Mouse (Mus musculus): ENCODE data around the gene A730061H03Rik. TPM values are rescaled to one million over a fixed set of nuclear protein-coding genes. Genes with fewer than 3 reads are reported as not detected.

Gene A730061H03Rik
- polyA plus RNA-seq, 1 experiment, result not detected

GRCm38 (mm10) chr14:55592226-55592625 is 32.0 kb upstream of the A730061H03Rik start:
- no peak overlapping the region for H3K27ac ChIP-seq (ENCODE audit: insufficient read depth, low read length)
- TF ChIP-seq POLR2A (IDR thresholded peaks at IDR 0.05; ENCODE audit: low read depth, low read length), result no peak
- no peak for TF ChIP-seq CTCF (IDR thresholded peaks at IDR 0.05; ENCODE audit: borderline replicate concordance, insufficient read depth, low read length)
- H3K4me3 ChIP-seq (ENCODE audit: insufficient read depth, low read length), result peak overlapping the region; percentile 78
- H3K4me1 ChIP-seq (ENCODE audit: control insufficient read depth, insufficient read depth, low read length), result 0 out of 2 replicates have a peak, but pooled peaks cover 4% of the 10 kb centered on the region

DNA sequence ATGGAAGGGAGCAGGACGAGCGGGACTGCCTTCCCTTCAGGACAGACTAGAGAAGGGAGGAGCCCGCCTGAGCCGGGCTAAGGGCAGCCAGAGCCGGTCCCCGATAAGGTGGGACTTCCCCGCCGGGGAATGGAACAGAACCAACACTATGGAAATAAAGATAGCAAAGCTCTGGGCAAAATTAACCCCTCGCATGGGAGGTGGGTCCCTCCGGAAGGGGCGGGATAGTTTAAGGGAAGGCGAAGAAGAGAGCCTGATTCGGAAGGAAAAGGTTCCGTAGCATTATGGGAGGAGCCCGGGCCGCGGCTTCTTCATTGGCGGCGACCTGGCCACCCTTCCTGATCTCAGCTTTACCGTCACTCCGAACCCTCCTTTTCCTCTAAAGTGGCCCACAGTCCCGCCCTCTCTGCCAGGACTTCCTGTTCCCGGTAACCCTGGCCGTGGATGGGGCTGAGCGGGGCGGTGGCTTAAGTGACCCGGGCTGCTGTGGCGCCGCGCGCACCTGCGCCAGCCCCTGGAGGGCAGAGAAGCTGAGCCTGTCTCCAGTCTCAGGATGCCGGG is 31.2 kb upstream of the A730061H03Rik start, which contains the start of gene Rnf31:
Gene Rnf31, plus strand, starts transcription at position 378 of the 561 bp plus-strand sequence.
- Histone ChIP-seq H3K4me3 (ENCODE audit: insufficient read depth, low read length) (peak within 1 kb of the TSS; percentile 96), H3K27ac (ENCODE audit: insufficient read depth, low read length) (peak within 1 kb of the TSS; percentile 92), H3K4me1 (ENCODE audit: control insufficient read depth, insufficient read depth, low read length) (0 out of 2 replicates have a peak, but pooled peaks cover 4% of the 10 kb centered on the region)
- TF ChIP-seq CTCF (IDR thresholded peaks at IDR 0.05; ENCODE audit: borderline replicate concordance, insufficient read depth, low read length), result no peak
- peak; percentile 71 for TF ChIP-seq POLR2A (IDR thresholded peaks at IDR 0.05; ENCODE audit: low read depth, low read length)

DNA sequence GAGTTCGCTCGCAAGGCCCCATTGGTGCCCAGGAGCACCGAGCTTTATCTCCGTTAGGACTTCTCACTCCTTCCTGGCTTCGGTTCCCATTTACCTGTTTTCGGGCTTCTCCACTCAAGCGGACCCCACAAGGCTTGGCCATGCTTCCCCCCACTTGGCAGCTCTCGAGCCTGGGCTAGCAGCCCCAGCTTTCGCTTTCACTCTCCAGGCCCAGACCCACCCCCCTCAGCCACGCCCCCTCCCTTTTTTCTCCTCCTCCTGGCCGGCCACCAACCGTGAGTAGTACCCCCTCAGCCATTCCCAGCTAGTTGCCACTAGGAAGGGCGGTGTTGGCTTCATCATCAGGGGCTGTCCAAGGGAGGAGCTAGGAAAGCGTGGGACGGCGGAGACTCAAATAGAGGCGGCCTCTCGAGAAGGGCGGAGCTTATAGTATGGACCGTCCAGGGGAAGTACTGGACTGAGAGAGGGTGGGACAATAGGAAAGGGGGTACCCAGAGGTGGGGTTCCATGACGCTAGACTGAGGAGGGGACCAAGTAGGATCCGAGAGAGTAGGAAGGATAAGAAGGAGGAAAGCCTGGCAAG is 30.6 kb upstream of the A730061H03Rik start, which contains the start of gene Psme2:
Gene Psme2, minus strand, starts transcription at position 366 of the 583 bp plus-strand sequence.
- TF ChIP-seq CTCF (IDR thresholded peaks at IDR 0.05; ENCODE audit: borderline replicate concordance, insufficient read depth, low read length), result no peak
- TF ChIP-seq POLR2A (IDR thresholded peaks at IDR 0.05; ENCODE audit: low read depth, low read length), result peak; percentile 83
- 0 out of 2 replicates have a peak, but pooled peaks cover 4% of the 10 kb centered on the region for H3K4me1 ChIP-seq (ENCODE audit: control insufficient read depth, insufficient read depth, low read length)
- H3K27ac ChIP-seq (ENCODE audit: insufficient read depth, low read length), result peak within 1 kb of the TSS; percentile 92
- peak within 1 kb of the TSS; percentile 96 for H3K4me3 ChIP-seq (ENCODE audit: insufficient read depth, low read length)

DNA sequence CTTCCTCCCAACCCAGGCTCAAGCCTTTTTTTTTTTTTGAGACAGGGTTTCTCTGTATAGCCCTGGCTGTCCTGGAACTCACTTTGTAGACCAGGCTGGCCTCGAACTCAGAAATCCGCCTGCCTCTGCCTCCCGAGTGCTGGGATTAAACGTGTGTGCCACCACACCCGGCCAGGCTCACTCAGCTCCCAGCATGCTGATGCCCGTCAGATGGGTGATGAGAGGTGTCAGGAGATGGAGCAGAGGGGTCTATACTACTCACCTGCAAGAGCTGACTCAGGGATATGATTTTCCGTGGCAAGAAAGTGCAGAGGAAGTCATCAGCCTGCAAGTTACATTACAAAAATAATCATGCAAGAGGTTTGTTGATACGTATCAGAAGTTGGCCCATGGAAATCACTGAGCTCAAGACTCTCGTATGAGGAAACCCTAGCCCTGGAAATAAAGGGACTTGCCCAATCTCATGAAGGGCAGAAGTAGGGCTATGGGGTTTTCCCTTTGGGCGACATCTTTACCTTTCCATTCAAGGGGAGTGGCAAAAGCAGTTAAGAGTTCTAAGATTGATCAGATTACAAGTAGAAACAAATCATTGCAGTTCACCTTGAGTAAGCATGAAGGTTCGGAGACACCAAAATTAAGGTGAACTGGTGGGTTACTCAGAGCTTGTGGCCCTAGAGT is 29.7 kb upstream of the A730061H03Rik start:
- Histone ChIP-seq H3K27ac (ENCODE audit: insufficient read depth, low read length) (0 out of 2 replicates have a peak overlapping the region, but pooled peaks have one; percentile 32), H3K4me3 (ENCODE audit: insufficient read depth, low read length) (peak overlapping the region; percentile 96), H3K4me1 (ENCODE audit: control insufficient read depth, insufficient read depth, low read length) (0 out of 2 replicates have a peak, but pooled peaks cover 4% of the 10 kb centered on the region)
- no peak for TF ChIP-seq CTCF (IDR thresholded peaks at IDR 0.05; ENCODE audit: borderline replicate concordance, insufficient read depth, low read length)
- TF ChIP-seq POLR2A (IDR thresholded peaks at IDR 0.05; ENCODE audit: low read depth, low read length), result no peak

- no peak overlapping the region for H3K4me3 ChIP-seq (ENCODE audit: insufficient read depth, low read length)
- 0 out of 2 replicates have a peak, but pooled peaks cover 4% of the 10 kb centered on the region for H3K4me1 ChIP-seq (ENCODE audit: control insufficient read depth, insufficient read depth, low read length)
- TF ChIP-seq CTCF (IDR thresholded peaks at IDR 0.05; ENCODE audit: borderline replicate concordance, insufficient read depth, low read length) (no peak), POLR2A (IDR thresholded peaks at IDR 0.05; ENCODE audit: low read depth, low read length) (no peak)
- H3K27ac ChIP-seq (ENCODE audit: insufficient read depth, low read length), result no peak overlapping the region
These were observed 29.1 kb upstream of the A730061H03Rik start for GRCm38 (mm10) chr14:55589271-55589670.

DNA sequence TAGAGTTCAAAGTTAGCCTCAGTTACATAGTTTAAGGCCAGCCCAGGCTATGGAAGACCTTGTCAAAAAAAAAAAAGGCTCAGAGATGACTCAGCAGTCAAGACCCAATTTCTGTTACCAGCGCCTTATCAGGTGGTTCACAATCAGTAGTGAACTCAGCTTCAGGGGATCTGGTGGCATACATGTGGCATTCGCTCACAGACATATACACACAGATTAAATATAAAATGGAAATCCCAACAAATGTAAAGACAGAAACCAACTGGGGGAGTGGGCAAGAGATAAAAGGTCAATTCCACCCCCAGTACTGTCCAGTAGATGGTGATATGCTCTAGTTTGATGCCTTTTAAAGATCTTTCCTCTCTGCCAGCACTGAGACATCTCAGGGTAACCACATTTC is 25.9 kb upstream of the A730061H03Rik start:
- H3K4me3 ChIP-seq (ENCODE audit: insufficient read depth, low read length), result no peak overlapping the region
- H3K4me1 ChIP-seq (ENCODE audit: control insufficient read depth, insufficient read depth, low read length), result 0 out of 2 replicates have a peak, but pooled peaks cover 4% of the 10 kb centered on the region
- no peak overlapping the region for H3K27ac ChIP-seq (ENCODE audit: insufficient read depth, low read length)
- TF ChIP-seq POLR2A (IDR thresholded peaks at IDR 0.05; ENCODE audit: low read depth, low read length) (no peak), CTCF (IDR thresholded peaks at IDR 0.05; ENCODE audit: borderline replicate concordance, insufficient read depth, low read length) (no peak)

- H3K27ac ChIP-seq (ENCODE audit: insufficient read depth, low read length), result no peak overlapping the region
- TF ChIP-seq CTCF (IDR thresholded peaks at IDR 0.05; ENCODE audit: borderline replicate concordance, insufficient read depth, low read length) (no peak), POLR2A (IDR thresholded peaks at IDR 0.05; ENCODE audit: low read depth, low read length) (no peak)
- 0 out of 2 replicates have a peak, but pooled peaks cover 4% of the 10 kb centered on the region for H3K4me1 ChIP-seq (ENCODE audit: control insufficient read depth, insufficient read depth, low read length)
- no peak overlapping the region for H3K4me3 ChIP-seq (ENCODE audit: insufficient read depth, low read length)
These were observed 25.4 kb upstream of the A730061H03Rik start for GRCm38 (mm10) chr14:55585566-55585960.

DNA sequence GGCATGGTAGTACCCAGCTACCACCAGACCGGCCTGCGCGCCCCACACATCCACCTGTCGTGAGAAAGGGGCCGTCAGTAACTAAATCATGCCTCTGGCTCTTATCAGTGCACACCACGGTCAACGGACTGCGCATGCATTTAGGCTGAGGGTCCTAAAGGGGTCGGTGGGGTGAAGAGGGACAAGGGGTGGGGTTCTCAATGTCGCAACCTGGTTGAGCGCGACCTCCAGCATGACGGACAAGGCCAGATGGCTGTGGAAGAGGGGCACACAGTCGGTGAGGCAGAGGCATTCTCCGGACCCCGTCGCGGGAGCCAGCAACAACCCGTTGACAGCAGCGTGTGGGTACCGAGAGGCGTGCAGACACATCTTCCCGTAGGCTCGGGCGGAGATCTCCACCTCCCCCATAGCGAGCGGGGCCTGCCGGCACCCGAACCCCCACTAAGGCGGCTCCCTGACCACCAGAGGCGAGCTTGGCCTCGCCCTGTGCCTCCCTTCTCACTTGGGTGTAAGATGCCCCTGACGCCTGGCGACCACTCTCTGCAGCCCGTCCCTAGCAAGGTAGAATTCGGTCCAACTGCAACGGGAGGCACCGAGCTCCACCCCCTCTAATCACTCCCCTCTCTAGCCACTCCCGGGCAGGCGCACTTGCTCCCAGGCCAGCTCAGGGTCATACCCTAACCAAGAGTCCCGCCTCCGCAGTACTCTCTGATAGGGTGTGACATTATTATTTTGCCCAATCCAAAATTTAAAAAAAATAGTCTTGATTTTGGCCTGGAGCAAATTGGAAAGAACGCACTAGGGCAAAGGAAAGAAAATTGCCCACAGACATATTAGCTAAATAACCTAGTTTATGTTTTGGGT is 24.7 kb upstream of the A730061H03Rik start, which contains the start of gene Emc9:
Gene Emc9, minus strand, starts transcription at position 601 of the 864 bp plus-strand sequence.
- no peak within 1 kb of the TSS for H3K27ac ChIP-seq (ENCODE audit: insufficient read depth, low read length)

DNA sequence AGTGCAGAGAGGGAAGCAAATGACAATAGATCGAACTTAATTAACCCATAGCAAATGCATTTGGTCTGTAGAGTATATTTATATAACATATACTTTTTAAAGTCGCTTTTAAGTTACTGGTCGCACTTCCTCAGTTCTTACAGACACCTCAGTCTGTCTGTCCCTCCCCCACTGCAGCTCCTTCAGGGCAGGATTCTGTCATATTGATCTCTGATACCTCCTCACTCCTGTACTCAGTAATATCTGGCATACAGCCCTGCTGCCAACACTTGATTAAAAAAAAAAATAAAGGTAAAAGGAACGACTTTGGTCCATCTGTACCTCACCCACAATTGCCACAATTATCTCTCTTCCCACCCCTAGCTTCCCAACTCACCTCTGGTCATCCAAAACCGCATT is 24.1 kb upstream of the A730061H03Rik start:
- Histone ChIP-seq H3K27ac (ENCODE audit: insufficient read depth, low read length) (no peak overlapping the region), H3K4me3 (ENCODE audit: insufficient read depth, low read length) (peak overlapping the region; percentile 73), H3K4me1 (ENCODE audit: control insufficient read depth, insufficient read depth, low read length) (no peaks in the 10 kb centered on the region)
- TF ChIP-seq CTCF (IDR thresholded peaks at IDR 0.05; ENCODE audit: borderline replicate concordance, insufficient read depth, low read length) (no peak), POLR2A (IDR thresholded peaks at IDR 0.05; ENCODE audit: low read depth, low read length) (no peak)

More for the DNA sequence above, 24.7 kb upstream of the A730061H03Rik start, which contains the start of gene Emc9:
- TF ChIP-seq POLR2A (IDR thresholded peaks at IDR 0.05; ENCODE audit: low read depth, low read length) (peak; percentile 85), CTCF (IDR thresholded peaks at IDR 0.05; ENCODE audit: borderline replicate concordance, insufficient read depth, low read length) (no peak)
- peak within 1 kb of the TSS; percentile 73 for H3K4me3 ChIP-seq (ENCODE audit: insufficient read depth, low read length)
- H3K4me1 ChIP-seq (ENCODE audit: control insufficient read depth, insufficient read depth, low read length), result 0 out of 2 replicates have a peak, but pooled peaks cover 2% of the 10 kb centered on the region

Data from embryonic fibroblast, embryonic 13.5 days (primary cell).